Mouse (Mus musculus): ENCODE data around the gene Iqcg.

- TF ChIP-seq POLR2A (IDR thresholded peaks at IDR 0.05; ENCODE audit: low read depth, low read length) (no peak), CTCF (IDR thresholded peaks at IDR 0.05; ENCODE audit: extremely low read depth, insufficient read length, insufficient replicate concordance, low read depth, low read length) (no peak)
These were observed 20.0 kb downstream of the Iqcg start for GRCm38 (mm10) chr16:33036006-33036405.

All from small intestine, adult 2 months (tissue).